Mouse (Mus musculus): ENCODE measurements at regions not wholly inside any gene's neighbourhood (a gene's known extent, or its start where the extent isn't known, plus 50 kb on each side); places are given as distances from the start of the nearest gene placed in this dataset.

GRCm38 (mm10) chr14:115031734-115032133 lies 60.3 kb upstream of the Gpc5 start:
- TF ChIP-seq CTCF (IDR thresholded peaks at IDR 0.05; ENCODE audit: insufficient read depth, low read length), result no peak
- TF ChIP-seq POLR2A (IDR thresholded peaks at IDR 0.05; ENCODE audit: borderline replicate concordance, extremely low read depth, low read depth, low read length), result no peak
